Comparison of ENCODE assay signal across 15 mouse cellular contexts in genomic region chrX:13329611-13330010, GRCm38 (mm10).
"Had no signal": no experiment of that assay in that cellular context is flagged by ENCODE, and none has a peak within 500 bp of the region (broad histone marks: within the 10 kb centered on the region; RNA-seq: fewer than 3 reads in every experiment).

No protein-coding gene starts in this region.

- H3K27me3 ChIP-seq: neural tube, embryonic 15.5 days; stomach, embryonic 15.5 days had no signal

- H3K4me3 ChIP-seq: neural tube, embryonic 15.5 days; stomach, embryonic 15.5 days had no signal

- H3K9me3 ChIP-seq: stomach, embryonic 15.5 days had no signal

- H3K36me3 ChIP-seq: neural tube, embryonic 15.5 days; stomach, embryonic 15.5 days had no signal

- H3K27ac ChIP-seq: neural tube, embryonic 15.5 days; stomach, embryonic 15.5 days; stomach, postnatal 0 days had no signal

- H3K4me1 ChIP-seq: neural tube, embryonic 15.5 days; stomach, embryonic 15.5 days had no signal

- H3K9ac ChIP-seq: neural tube, embryonic 15.5 days; stomach, embryonic 15.5 days had no signal

- DNase-seq: retina, postnatal 1 day; right cerebral cortex, adult 18-20 months; right cerebral cortex, postnatal 14 days; right cerebral cortex, postnatal 25 days; right cerebral cortex, postnatal 4 days; spleen, adult 18-20 months; thymus, adult 18-20 months; thymus, adult 2 months; thymus, postnatal 14 days; thymus, postnatal 25 days; thymus, postnatal 36 days; thymus, postnatal 4 days had no signal

- H3K4me2 ChIP-seq: neural tube, embryonic 15.5 days; stomach, embryonic 15.5 days had no signal
